In genomic region chr14:51921759-51922570, GRCm38 (mm10) we compare ENCODE assay signal across 8 mouse cellular contexts. TPM values are rescaled to one million over a fixed set of nuclear protein-coding genes. Genes with fewer than 3 reads are reported as not detected.
A peak's percentile ranks its signal among the peaks of the same experiment; 100 is the strongest.
DNase-seq lines count a peak whose midpoint lies in the region; ATAC-seq lines count a peak whose summit lies in the region.

No protein-coding gene starts in this region.

- peak overlapping the region; percentile 33; the same call in 1 of the 2 replicates for H3K27ac ChIP-seq in embryonic facial prominence, embryonic 13.5 days
- no peak overlapping the region for H3K27ac ChIP-seq in embryonic facial prominence, embryonic 10.5 days (replicated peaks)
- no peak overlapping the region for H3K27ac ChIP-seq in neural tube, embryonic 14.5 days (ENCODE audit: low read depth, low read length)

- no peaks in the 10 kb centered on the region for H3K27me3 ChIP-seq in embryonic facial prominence, embryonic 13.5 days
- H3K27me3 ChIP-seq in embryonic facial prominence, embryonic 10.5 days (replicated peaks; ENCODE audit: low read depth, poor library complexity, severe bottlenecking) = no peaks in the 10 kb centered on the region
- H3K27me3 ChIP-seq in neural tube, embryonic 14.5 days (ENCODE audit: control insufficient read depth, insufficient read depth, low read length) = no peaks in the 10 kb centered on the region

- no peak overlapping the region for H3K9ac ChIP-seq in embryonic facial prominence, embryonic 13.5 days
- no peak overlapping the region for H3K9ac ChIP-seq in neural tube, embryonic 14.5 days (replicated peaks; ENCODE audit: low read depth, low read length)

- no peak for ATAC-seq in embryonic facial prominence, embryonic 13.5 days (ENCODE audit: insufficient number of reproducible peaks, insufficient read depth, low FRiP score, low TSS enrichment, low read depth)
- ATAC-seq in neural tube, embryonic 14.5 days (ENCODE audit: low read depth) = peak; percentile 75

- DNase-seq in embryonic facial prominence, embryonic 10.5 days (ENCODE audit: low spot score) = no peak
- DNase-seq in ovary, adult 18-20 months (ENCODE audit: low spot score) = peak; percentile 55
- no peak for DNase-seq in ovary, postnatal 10 days (ENCODE audit: low spot score)
- DNase-seq in layer of hippocampus, adult 9-11 months = peak; percentile 68
- DNase-seq in spleen, postnatal 36 days (ENCODE audit: low spot score in 2 of 2) = no peak
- no peak for DNase-seq in thymus, postnatal 25 days

- no peaks in the 10 kb centered on the region for H3K36me3 ChIP-seq in embryonic facial prominence, embryonic 13.5 days
- H3K36me3 ChIP-seq in embryonic facial prominence, embryonic 10.5 days (replicated peaks) = no peaks in the 10 kb centered on the region
- no peaks in the 10 kb centered on the region for H3K36me3 ChIP-seq in neural tube, embryonic 14.5 days (ENCODE audit: control insufficient read depth, insufficient read depth, low read length)

- peaks cover 22% of the 10 kb centered on the region for H3K4me1 ChIP-seq in embryonic facial prominence, embryonic 13.5 days
- H3K4me1 ChIP-seq in embryonic facial prominence, embryonic 10.5 days = peaks cover 10% of the 10 kb centered on the region; the same call in 1 of the 2 replicates
- no peaks in the 10 kb centered on the region for H3K4me1 ChIP-seq in neural tube, embryonic 14.5 days (ENCODE audit: control insufficient read depth, insufficient read depth, low read length)

- WGBS in embryonic facial prominence, embryonic 13.5 days = 75% methylated on average over 16 of the region's 16 CpGs
- WGBS in embryonic facial prominence, embryonic 10.5 days = 86% methylated on average over 16 of the region's 16 CpGs
- 77% methylated on average over 16 of the region's 16 CpGs for WGBS in neural tube, embryonic 14.5 days

- no peak overlapping the region for H3K4me2 ChIP-seq in embryonic facial prominence, embryonic 13.5 days
- no peak overlapping the region for H3K4me2 ChIP-seq in neural tube, embryonic 14.5 days (ENCODE audit: low read depth, low read length)

- no peak overlapping the region for H3K4me3 ChIP-seq in embryonic facial prominence, embryonic 13.5 days
- H3K4me3 ChIP-seq in embryonic facial prominence, embryonic 10.5 days = no peak overlapping the region
- H3K4me3 ChIP-seq in neural tube, embryonic 14.5 days (ENCODE audit: low read depth, low read length) = no peak overlapping the region

- H3K9me3 ChIP-seq in embryonic facial prominence, embryonic 13.5 days = no peaks in the 10 kb centered on the region
- no peaks in the 10 kb centered on the region for H3K9me3 ChIP-seq in embryonic facial prominence, embryonic 10.5 days
- no peaks in the 10 kb centered on the region for H3K9me3 ChIP-seq in neural tube, embryonic 14.5 days (ENCODE audit: control insufficient read depth, low read length)

RNA-seq across cellular contexts. Expression of gene Rnase13, which starts 0.6 kb away (rescaled TPM):
- polyA plus RNA-seq in embryonic facial prominence, embryonic 13.5 days (2015; fragmentation: Nextera tagmentation; extraction: Ambion mirVana) = not detected in 2 replicates
- not detected in 2 replicates for polyA plus RNA-seq in embryonic facial prominence, embryonic 10.5 days (2016; fragmentation: Nextera tagmentation; extraction: Ambion mirVana)
- not detected in 2 replicates for polyA plus RNA-seq in neural tube, embryonic 14.5 days (2014; fragmentation: Nextera tagmentation; extraction: Ambion mirVana)

RNA-seq across cellular contexts. Expression of gene Tppp2, which starts 3.7 kb away (rescaled TPM):
- polyA plus RNA-seq in embryonic facial prominence, embryonic 13.5 days (2015; fragmentation: Nextera tagmentation; extraction: Ambion mirVana) = not detected in 2 replicates
- polyA plus RNA-seq in embryonic facial prominence, embryonic 10.5 days (2016; fragmentation: Nextera tagmentation; extraction: Ambion mirVana) = not detected in 2 replicates
- polyA plus RNA-seq in neural tube, embryonic 14.5 days (2014; fragmentation: Nextera tagmentation; extraction: Ambion mirVana) = not detected in 2 replicates

RNA-seq across cellular contexts. Expression of gene Ndrg2, which starts 8.0 kb away (rescaled TPM):
- 55.2 and 72.4 TPM in 2 replicates for polyA plus RNA-seq in embryonic facial prominence, embryonic 13.5 days (2015; fragmentation: Nextera tagmentation; extraction: Ambion mirVana)
- 15.4 and 16.6 TPM in 2 replicates for polyA plus RNA-seq in embryonic facial prominence, embryonic 10.5 days (2016; fragmentation: Nextera tagmentation; extraction: Ambion mirVana)
- 168 and 194 TPM in 2 replicates for polyA plus RNA-seq in neural tube, embryonic 14.5 days (2014; fragmentation: Nextera tagmentation; extraction: Ambion mirVana)

RNA-seq across cellular contexts. Expression of gene Slc39a2, which starts 29.3 kb away (rescaled TPM):
- polyA plus RNA-seq in embryonic facial prominence, embryonic 13.5 days (2015; fragmentation: Nextera tagmentation; extraction: Ambion mirVana) = 3.5 and 3.7 TPM in 2 replicates
- 0.60 and 0.62 TPM in 2 replicates for polyA plus RNA-seq in embryonic facial prominence, embryonic 10.5 days (2016; fragmentation: Nextera tagmentation; extraction: Ambion mirVana)
- 1.6 and 1.9 TPM in 2 replicates for polyA plus RNA-seq in neural tube, embryonic 14.5 days (2014; fragmentation: Nextera tagmentation; extraction: Ambion mirVana)

RNA-seq across cellular contexts. Expression of gene Mettl17, which starts 37.3 kb away (rescaled TPM):
- 51.3 and 54.2 TPM in 2 replicates for polyA plus RNA-seq in embryonic facial prominence, embryonic 13.5 days (2015; fragmentation: Nextera tagmentation; extraction: Ambion mirVana)
- 52.4 and 53.0 TPM in 2 replicates for polyA plus RNA-seq in embryonic facial prominence, embryonic 10.5 days (2016; fragmentation: Nextera tagmentation; extraction: Ambion mirVana)
- 69.8 and 99.4 TPM in 2 replicates for polyA plus RNA-seq in neural tube, embryonic 14.5 days (2014; fragmentation: Nextera tagmentation; extraction: Ambion mirVana)

Comparison
In these comparisons a context has a peak if more than half of its experiments do, and no peak if none do; other contexts are left out.
1. DNase-seq: peak in ovary, adult 18-20 months (single experiment) and layer of hippocampus, adult 9-11 months (single experiment); none in embryonic facial prominence, embryonic 10.5 days (single experiment), ovary, postnatal 10 days (single experiment), spleen, postnatal 36 days (0 of 2) and thymus, postnatal 25 days (single experiment).